Mouse (Mus musculus) forebrain, embryonic 12.5 days (tissue): ENCODE measurements around the gene Kpna7. TPM values are rescaled to one million over a fixed set of nuclear protein-coding genes. Genes with fewer than 3 reads are reported as not detected.
A peak's percentile ranks its signal among the peaks of the same experiment; 100 is the strongest.

Experiments
- ATAC-seq: fragments of 200-750 bp; cut with Nextera tagmentation; 2 replicates; pipeline ENCODE4 v1.8.0; 2017; ENCODE audit warnings: moderate TSS enrichment; ENCODE audit not compliant: low FRiP score
- H3K27ac ChIP-seq: fragments of 300-500 bp; sonication (generic); 2 replicates; pipeline ENCODE4 v1.5.1; 2016; ENCODE audit warnings: mild to moderate bottlenecking
- H3K27me3 ChIP-seq: fragments of 300-500 bp; sonication (generic); 2 replicates; pipeline ENCODE4 v1.6.1; 2016; ENCODE audit warnings: mild to moderate bottlenecking
- H3K36me3 ChIP-seq: fragments of 300-500 bp; sonication (generic); replicated peaks from 2 replicates; pipeline ENCODE4 v1.6.1; 2016; ENCODE audit warnings: mild to moderate bottlenecking
- H3K4me1 ChIP-seq: fragments of 300-500 bp; sonication (generic); 2 replicates; pipeline ENCODE4 v1.6.1; 2016
- H3K4me2 ChIP-seq: fragments of 300-500 bp; sonication (generic); 2 replicates; pipeline ENCODE4 v1.6.1; 2016; ENCODE audit warnings: mild to moderate bottlenecking, moderate library complexity
- H3K4me3 ChIP-seq: fragments of 300-500 bp; sonication (generic); replicated peaks from 2 replicates; pipeline ENCODE4 v1.5.1; 2016; ENCODE audit warnings: mild to moderate bottlenecking
- H3K9ac ChIP-seq: fragments of 300-500 bp; sonication (generic); 2 replicates; pipeline ENCODE4 v1.6.1; 2016; ENCODE audit warnings: mild to moderate bottlenecking
- H3K9me3 ChIP-seq: fragments of 300-500 bp; sonication (generic); 2 replicates; pipeline ENCODE4 v1.6.1; 2016
- WGBS: fragments of 180-500 bp; shearing (Covaris S2); methylation state at CpG from one replicate; pipeline ENCODE4 v1.1.7; 2016; 5-methylcytosine and 5-hydroxymethylcytosine counted together
- polyA plus RNA-seq: library from polyadenylated mRNA; unstranded; fragments of >200 nt; fragmentation: Nextera tagmentation; extraction: Ambion mirVana; gene quantifications from 2 replicates; pipeline ENCODE4 v1.2.1, GENCODE M21; 2016

Kpna7 gene
- polyA plus RNA-seq, 1 experiment from 2014 or later, result not detected

- ATAC-seq, result no peak
- H3K4me1 ChIP-seq, result peaks cover 15% of the 10 kb centered on the region
- H3K9ac ChIP-seq, result no peak overlapping the region
- WGBS, result 94% methylated on average over 1 of the region's 1 CpGs
- H3K27ac ChIP-seq, result no peak overlapping the region
- H3K36me3 ChIP-seq, result no peaks in the 10 kb centered on the region
- no peaks in the 10 kb centered on the region for H3K27me3 ChIP-seq
- no peak overlapping the region for H3K4me2 ChIP-seq
- H3K4me3 ChIP-seq, result no peak overlapping the region
- H3K9me3 ChIP-seq, result no peaks in the 10 kb centered on the region
These were observed 135.8 kb downstream of the Kpna7 start for GRCm38 (mm10) chr5:144948002-144948401.

- no peak for ATAC-seq
- Histone ChIP-seq H3K27me3 (no peaks in the 10 kb centered on the region), H3K4me3 (no peak overlapping the region), H3K4me1 (peaks cover 21% of the 10 kb centered on the region), H3K9ac (no peak overlapping the region), H3K27ac (no peak overlapping the region), H3K36me3 (no peaks in the 10 kb centered on the region), H3K9me3 (no peaks in the 10 kb centered on the region), H3K4me2 (no peak overlapping the region)
- 72% methylated on average over 4 of the region's 4 CpGs for WGBS
These were observed 137.8 kb downstream of the Kpna7 start for GRCm38 (mm10) chr5:144946032-144946431.

GRCm38 (mm10) chr5:144944932-144945331 lies 138.9 kb downstream of the Kpna7 start:
- 94% methylated on average over 7 of the region's 7 CpGs for WGBS

GRCm38 (mm10) chr5:144944370-144944769 lies 139.5 kb downstream of the Kpna7 start:
- Histone ChIP-seq H3K36me3 (no peaks in the 10 kb centered on the region), H3K9me3 (no peaks in the 10 kb centered on the region), H3K4me2 (no peak overlapping the region), H3K4me3 (no peak overlapping the region), H3K27ac (no peak overlapping the region), H3K4me1 (peaks cover 29% of the 10 kb centered on the region), H3K9ac (no peak overlapping the region), H3K27me3 (no peaks in the 10 kb centered on the region)
- no peak for ATAC-seq
- 91% methylated on average over 4 of the region's 4 CpGs for WGBS

More at GRCm38 (mm10) chr5:144944932-144945331, 138.9 kb downstream of the Kpna7 start:
- Histone ChIP-seq H3K4me2 (no peak overlapping the region), H3K27me3 (no peaks in the 10 kb centered on the region), H3K36me3 (no peaks in the 10 kb centered on the region), H3K4me3 (no peak overlapping the region), H3K4me1 (peaks cover 32% of the 10 kb centered on the region), H3K27ac (no peak overlapping the region), H3K9me3 (no peaks in the 10 kb centered on the region), H3K9ac (no peak overlapping the region)
- no peak for ATAC-seq

GRCm38 (mm10) chr5:144943346-144943745 lies 140.5 kb downstream of the Kpna7 start:
- H3K9ac ChIP-seq, result no peak overlapping the region
- no peaks in the 10 kb centered on the region for H3K36me3 ChIP-seq
- ATAC-seq, result no peak
- H3K4me3 ChIP-seq, result no peak overlapping the region
- no peaks in the 10 kb centered on the region for H3K27me3 ChIP-seq
- H3K27ac ChIP-seq, result no peak overlapping the region
- no peak overlapping the region for H3K4me2 ChIP-seq
- peaks cover 26% of the 10 kb centered on the region for H3K4me1 ChIP-seq
- no peaks in the 10 kb centered on the region for H3K9me3 ChIP-seq
- WGBS, result 89% methylated on average over 6 of the region's 6 CpGs

GRCm38 (mm10) chr5:144942431-144942830 lies 141.4 kb downstream of the Kpna7 start:
- no peak for ATAC-seq
- no peaks in the 10 kb centered on the region for H3K36me3 ChIP-seq
- WGBS, result 81% methylated on average over 9 of the region's 9 CpGs
- peaks cover 24% of the 10 kb centered on the region for H3K4me1 ChIP-seq
- H3K4me2 ChIP-seq, result no peak overlapping the region
- no peaks in the 10 kb centered on the region for H3K9me3 ChIP-seq
- H3K9ac ChIP-seq, result no peak overlapping the region
- no peak overlapping the region for H3K27ac ChIP-seq
- H3K27me3 ChIP-seq, result no peaks in the 10 kb centered on the region
- H3K4me3 ChIP-seq, result no peak overlapping the region

GRCm38 (mm10) chr5:144940904-144941303 lies 142.9 kb downstream of the Kpna7 start:
- H3K36me3 ChIP-seq, result no peaks in the 10 kb centered on the region
- no peak overlapping the region for H3K27ac ChIP-seq
- WGBS, result 77% methylated on average over 3 of the region's 3 CpGs
- H3K27me3 ChIP-seq, result no peaks in the 10 kb centered on the region
- H3K4me1 ChIP-seq, result peaks cover 24% of the 10 kb centered on the region
- no peak overlapping the region for H3K9ac ChIP-seq
- ATAC-seq, result peak; percentile 51; the same call in 1 of the 2 replicates
- no peak overlapping the region for H3K4me2 ChIP-seq
- H3K4me3 ChIP-seq, result no peak overlapping the region
- H3K9me3 ChIP-seq, result no peaks in the 10 kb centered on the region

GRCm38 (mm10) chr5:144937304-144937703 lies 146.5 kb downstream of the Kpna7 start:
- WGBS, result 79% methylated on average over 2 of the region's 2 CpGs
- no peaks in the 10 kb centered on the region for H3K27me3 ChIP-seq
- no peak overlapping the region for H3K9ac ChIP-seq
- H3K4me2 ChIP-seq, result no peak overlapping the region
- no peak overlapping the region for H3K27ac ChIP-seq
- no peaks in the 10 kb centered on the region for H3K36me3 ChIP-seq
- H3K4me1 ChIP-seq, result peaks cover 22% of the 10 kb centered on the region
- H3K9me3 ChIP-seq, result no peaks in the 10 kb centered on the region
- H3K4me3 ChIP-seq, result no peak overlapping the region
- ATAC-seq, result no peak

Other genes starting within 250 kb of the Kpna7 start
- 22.7 and 24.7 TPM in 2 replicates for gene Smurf1, start 118.2 kb downstream of the Kpna7 start, polyA plus RNA-seq
- not detected in 2 replicates for gene Gm4871, start 51.3 kb downstream of the Kpna7 start, polyA plus RNA-seq
- not detected in 2 replicates for gene 1700018F24Rik, start 41.0 kb downstream of the Kpna7 start, polyA plus RNA-seq
- gene Arpc1a, start 200 bp downstream of the Kpna7 start, polyA plus RNA-seq, result 168 and 174 TPM in 2 replicates
- gene Arpc1b, start 30.2 kb upstream of the Kpna7 start, polyA plus RNA-seq, result 52.2 and 65.6 TPM in 2 replicates
- gene Pdap1, start 56.2 kb upstream of the Kpna7 start, polyA plus RNA-seq, result 154 and 155 TPM in 2 replicates
- 225 and 235 TPM in 2 replicates for gene Bud31, start 56.3 kb upstream of the Kpna7 start, polyA plus RNA-seq
- gene Ptcd1, start 83.1 kb upstream of the Kpna7 start, polyA plus RNA-seq, result 19.5 and 20.3 TPM in 2 replicates
- 65.7 and 69.5 TPM in 2 replicates for gene Cpsf4, start 83.2 kb upstream of the Kpna7 start, polyA plus RNA-seq
- 523 and 541 TPM in 2 replicates for gene Atp5j2, start 108.0 kb upstream of the Kpna7 start, polyA plus RNA-seq
- gene Zkscan14, start 117.8 kb upstream of the Kpna7 start, polyA plus RNA-seq, result 8.0 and 9.0 TPM in 2 replicates
- gene Zkscan5, start 120.5 kb upstream of the Kpna7 start, polyA plus RNA-seq, result 19.6 and 21.4 TPM in 2 replicates
- gene Zfp655, start 147.7 kb upstream of the Kpna7 start, polyA plus RNA-seq, result 37.4 and 38.0 TPM in 2 replicates
- gene Zscan25, start 196.5 kb upstream of the Kpna7 start, polyA plus RNA-seq, result 0.66 and 0.73 TPM in 2 replicates